Mouse (Mus musculus) neutrophil, adult 83 days (primary cell): ENCODE results near the gene Cd300lg. TPM values are rescaled to one million over a fixed set of nuclear protein-coding genes. Genes with fewer than 3 reads are reported as not detected.

ENCODE experiments used
- total RNA-seq, 2 experiments: library from RNA; stranded (reverse); gene quantifications; one replicate each; pipeline ENCODE4 v1.2.4; 2023

Gene Cd300lg
- total RNA-seq = 10 to 100 TPM; 20.9 to 21.3 TPM

GRCm38 (mm10) chr11:102041350-102041949, at the start of gene Cd300lg:
Gene Cd300lg, plus strand, starts transcription at chr11:102041509.

GRCm38 (mm10) chr11:102028087-102028816, 13.1 kb upstream of the Cd300lg start, which contains the start of gene Mpp3:
Gene Mpp3, minus strand, starts transcription at chr11:102028461.

GRCm38 (mm10) chr11:102087931-102088898, 46.9 kb downstream of the Cd300lg start, which contains the start of gene Mpp2:
Gene Mpp2, minus strand, starts transcription at chr11:102088515.

GRCm38 (mm10) chr11:102101219-102101618, 59.9 kb downstream of the Cd300lg start, which contains the start of gene Ppy:
Gene Ppy, minus strand, starts transcription at chr11:102101319.

Other genes with a start within 250 kb of the Cd300lg start
- gene Meox1, start 147.1 kb upstream of the Cd300lg start, total RNA-seq = under 1 TPM in 1 of 2 experiments, not detected in 1; 0.24 TPM
- not detected for gene Sost, start 74.5 kb upstream of the Cd300lg start, total RNA-seq
- gene Cfap97d1, start 57.2 kb upstream of the Cd300lg start, total RNA-seq = not detected
- gene Dusp3, start 54.5 kb upstream of the Cd300lg start, total RNA-seq = 10 to 100 TPM; 24.5 to 26.3 TPM
- gene Mpp3, start 13.0 kb upstream of the Cd300lg start, total RNA-seq = not detected
- gene Mpp2, start 47.0 kb downstream of the Cd300lg start, total RNA-seq = 1 to 10 TPM; 1.2 to 2.6 TPM
- not detected for gene Ppy, start 59.8 kb downstream of the Cd300lg start, total RNA-seq
- not detected for gene Pyy, start 66.3 kb downstream of the Cd300lg start, total RNA-seq
- gene Nags, start 104.0 kb downstream of the Cd300lg start, total RNA-seq = not detected
- 1 to 10 TPM; 8.7 to 9.7 TPM for gene Tmem101, start 114.9 kb downstream of the Cd300lg start, total RNA-seq
- 10 to 100 TPM; 34.9 to 35.5 TPM for gene Lsm12, start 143.8 kb downstream of the Cd300lg start, total RNA-seq
- gene G6pc3, start 148.1 kb downstream of the Cd300lg start, total RNA-seq = 10 to 100 TPM; 21.0 to 22.3 TPM
- 100 to 1,000 TPM; 101 to 110 TPM for gene Hdac5, start 188.7 kb downstream of the Cd300lg start, total RNA-seq
- gene BC030867, start 207.4 kb downstream of the Cd300lg start, total RNA-seq = 1 to 10 TPM; 8.7 to 9.4 TPM
- gene Asb16, start 227.2 kb downstream of the Cd300lg start, total RNA-seq = under 1 TPM in 1 of 2 experiments, not detected in 1; 0.13 TPM
- 10 to 100 TPM; 44.9 to 45.2 TPM for gene Tmub2, start 243.4 kb downstream of the Cd300lg start, total RNA-seq